Mouse (Mus musculus) Muller cell, postnatal 12 days (primary cell): ENCODE results near the gene Ndc80.
"Not testable (repeated sequence)": the region's sequence is repeated elsewhere in the genome, so short reads cannot be mapped to it uniquely, and the experiment has no call there.

Experiments
- DNase-seq: peaks from one replicate; pipeline ENCODE4 v3.0.0-alpha.2; 2015; ENCODE audit errors: inconsistent ontology term

Gene Ndc80

DNA sequence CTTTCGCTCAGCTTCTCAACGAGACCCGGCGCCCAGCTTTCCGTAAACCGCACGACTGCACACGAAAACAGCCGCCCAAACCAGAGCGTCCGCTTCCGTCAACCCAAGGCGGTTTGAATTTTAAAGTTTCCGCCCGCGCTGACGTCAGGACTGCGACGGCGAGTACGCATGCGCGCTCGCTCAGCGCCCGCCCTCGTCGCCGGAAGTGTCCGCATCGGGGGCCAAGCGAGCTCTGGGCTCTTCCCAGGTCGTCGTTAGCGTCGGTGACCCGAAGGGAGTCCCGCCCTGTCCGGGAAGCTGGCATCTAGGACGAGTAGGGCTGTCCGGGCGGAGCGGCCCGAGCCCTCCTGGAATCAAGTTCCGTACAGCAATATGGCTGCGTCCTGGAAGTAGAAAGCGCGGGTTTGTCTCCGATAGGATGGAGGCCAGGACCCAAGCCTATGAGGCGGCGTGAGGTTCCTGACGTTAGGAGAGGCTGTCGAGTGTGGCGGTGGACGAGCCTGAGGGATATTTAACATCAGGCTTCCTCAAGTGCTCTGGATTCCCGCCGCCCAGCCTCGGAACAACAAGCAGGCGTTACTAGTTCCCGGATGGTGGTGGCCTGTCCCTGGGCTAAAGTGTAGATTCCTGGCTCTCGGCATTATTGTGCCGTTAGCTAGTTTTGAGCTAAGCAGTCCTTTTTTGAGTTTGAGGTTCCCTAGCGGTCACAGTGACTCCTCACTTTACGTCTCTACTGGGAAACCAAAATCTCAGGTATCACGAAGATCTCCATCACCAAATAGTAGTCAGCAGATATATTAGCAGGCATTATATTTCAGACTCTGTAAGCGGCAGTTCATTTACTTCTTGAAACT is at the start of gene Ndc80:
Gene Ndc80 (minus strand): TSS at position 147 of the 854 bp plus-strand sequence.
- peak; percentile 98 for DNase-seq

DNA sequence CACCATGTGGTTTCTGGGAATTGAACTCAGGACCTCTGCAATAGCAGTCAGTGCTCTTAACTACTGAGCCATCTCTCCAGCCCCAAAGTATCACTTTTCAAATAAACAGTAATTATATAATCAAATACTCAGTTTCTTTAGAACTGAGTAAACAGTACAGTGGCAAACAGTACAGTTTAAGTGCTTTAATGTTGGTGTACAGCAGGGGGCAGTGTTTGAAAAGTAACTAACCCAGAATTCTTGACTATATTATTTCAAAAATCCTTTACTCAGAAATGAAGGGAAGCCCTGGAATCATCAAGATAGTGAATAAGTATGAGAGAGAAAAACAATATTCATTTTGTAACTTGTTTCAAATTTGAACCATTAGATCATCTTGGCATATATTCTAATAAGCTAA is 35.0 kb upstream of the Ndc80 start:
- DNase-seq: peak; percentile 4

DNA sequence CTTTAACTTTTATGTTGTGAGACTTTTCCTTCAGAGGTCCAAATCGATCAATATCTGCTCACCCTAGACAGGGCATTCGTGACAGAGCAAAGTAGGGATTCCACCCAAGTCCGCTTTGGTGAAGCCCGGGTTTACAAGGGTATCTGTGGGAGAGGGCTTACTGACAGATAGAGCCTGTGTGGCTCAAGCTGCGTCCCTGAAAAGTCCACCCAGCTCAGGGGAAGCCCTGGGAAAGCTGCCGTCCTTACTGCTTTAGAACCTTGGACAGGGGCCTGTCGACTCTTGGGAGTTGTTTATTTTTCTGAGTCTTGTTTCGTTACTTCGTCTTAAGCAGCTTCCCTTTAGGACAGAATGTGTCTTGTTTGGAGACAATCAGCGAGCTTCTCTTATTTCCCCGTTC is 26.2 kb upstream of the Ndc80 start:
- DNase-seq: peak; percentile 1

DNA sequence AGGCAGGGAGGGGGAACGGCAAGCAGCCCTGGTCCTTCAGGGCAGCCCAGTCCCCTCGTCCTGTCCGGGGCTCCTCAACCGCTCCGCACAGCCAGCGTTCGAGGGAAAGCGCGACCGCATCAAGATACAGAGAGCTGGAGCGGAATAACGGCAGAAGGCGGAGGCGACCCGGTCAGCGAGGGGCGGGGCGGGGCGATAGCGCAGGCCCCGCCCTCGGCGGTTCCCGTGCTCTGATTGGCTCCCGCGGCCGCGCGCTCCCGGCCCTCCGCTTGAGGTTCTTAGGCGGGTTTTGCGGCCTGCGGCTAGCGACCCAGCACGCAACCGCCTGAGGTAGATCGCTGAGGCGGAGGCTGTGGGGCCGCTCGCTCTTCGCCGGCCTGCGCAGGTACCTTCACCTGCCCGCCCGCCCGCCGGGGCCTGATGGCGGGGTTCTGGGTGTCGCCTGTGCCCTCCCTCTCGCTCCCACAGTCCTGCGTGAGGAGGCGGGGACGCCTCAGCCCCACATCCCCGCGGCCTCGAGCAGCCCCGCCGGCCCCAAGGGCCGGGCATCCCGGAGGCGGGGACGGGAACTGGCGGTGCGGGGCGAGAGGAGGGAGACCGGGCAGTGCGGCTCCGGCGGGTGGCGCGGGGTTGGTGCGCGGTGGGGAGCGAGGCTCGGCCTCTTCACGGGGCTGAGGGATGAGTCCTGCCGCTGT is 25.2 kb upstream of the Ndc80 start, which contains the start of gene Spdya:
Gene Spdya (plus strand): TSS at position 305 of the 695 bp plus-strand sequence.
- peak; percentile 93 for DNase-seq

DNA sequence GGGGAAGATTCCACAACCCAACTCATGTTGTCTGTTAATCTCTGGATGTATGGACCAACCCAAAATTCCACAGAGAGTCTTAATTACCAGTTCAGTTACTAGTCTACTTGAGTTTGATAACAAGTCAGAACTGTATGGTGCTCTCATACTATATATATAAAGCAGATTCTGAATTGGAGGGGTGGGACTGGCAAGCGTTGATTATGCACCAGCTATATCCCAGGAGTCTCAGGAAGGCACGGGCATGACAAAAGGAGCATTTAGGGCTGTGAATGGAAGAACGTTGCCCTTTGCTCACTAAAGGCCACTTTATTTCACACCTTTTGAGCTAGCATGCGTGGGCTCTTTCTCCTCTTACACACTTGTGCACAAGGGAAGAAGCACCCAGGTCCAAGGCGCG is 24.7 kb upstream of the Ndc80 start:
- DNase-seq: no peak

DNA sequence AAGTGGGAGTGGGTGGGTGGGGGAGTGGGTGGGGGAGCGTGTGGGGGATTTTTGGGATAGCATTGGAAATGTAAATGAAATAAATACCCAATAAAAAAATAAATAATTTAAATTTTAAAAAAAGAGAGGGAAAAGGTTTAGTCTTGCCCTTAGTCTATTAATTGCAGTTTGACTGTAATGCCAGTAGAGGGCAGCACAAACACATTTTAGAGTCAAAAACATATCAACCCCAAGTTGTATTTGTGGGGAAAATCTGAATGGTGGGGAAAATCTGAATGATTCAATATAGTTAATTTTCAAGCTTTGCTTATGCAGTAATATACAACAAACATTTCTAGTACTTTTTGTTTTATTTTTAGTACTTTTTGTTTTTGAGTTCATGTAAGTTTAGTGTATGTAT is 21.9 kb upstream of the Ndc80 start:
- no peak for DNase-seq

DNA sequence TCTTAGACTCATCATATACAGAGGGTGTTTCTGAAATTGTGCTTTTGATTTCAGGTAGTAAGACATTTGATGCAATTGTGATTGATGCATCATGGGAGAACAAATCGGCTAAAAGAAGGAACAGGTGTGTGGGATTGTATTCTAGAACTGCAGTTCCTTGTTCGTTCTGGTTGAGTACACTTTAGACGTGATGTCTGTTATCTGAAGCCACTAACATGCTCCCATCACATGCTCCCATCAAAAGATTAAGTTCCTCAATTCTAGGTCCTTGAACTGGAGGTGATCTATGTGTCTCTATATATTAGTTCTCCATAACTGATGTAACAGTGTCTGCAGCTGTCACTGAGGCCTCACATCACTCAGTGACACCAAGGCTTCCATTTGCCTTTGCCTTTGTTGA is 10.5 kb upstream of the Ndc80 start:
- DNase-seq: no peak

DNA sequence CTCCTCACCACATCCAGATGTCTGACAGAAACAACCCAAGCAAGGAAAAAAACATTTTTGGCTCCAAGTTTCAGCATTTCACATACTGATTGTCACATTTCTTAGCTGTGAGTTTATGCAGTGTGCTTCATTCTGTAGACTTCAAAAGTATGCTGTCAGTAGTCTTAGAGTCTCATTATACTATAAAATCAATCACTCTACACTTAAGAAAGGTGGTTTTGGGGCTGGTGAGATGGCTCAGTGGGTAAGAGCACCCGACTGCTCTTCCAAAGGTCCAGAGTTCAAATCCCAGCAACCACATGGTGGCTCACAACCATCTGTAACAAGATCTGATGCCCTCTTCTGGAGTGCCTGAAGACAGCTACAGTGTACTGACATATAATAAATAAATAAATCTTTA is 8.9 kb upstream of the Ndc80 start:
- not testable (repeated sequence) for DNase-seq

DNA sequence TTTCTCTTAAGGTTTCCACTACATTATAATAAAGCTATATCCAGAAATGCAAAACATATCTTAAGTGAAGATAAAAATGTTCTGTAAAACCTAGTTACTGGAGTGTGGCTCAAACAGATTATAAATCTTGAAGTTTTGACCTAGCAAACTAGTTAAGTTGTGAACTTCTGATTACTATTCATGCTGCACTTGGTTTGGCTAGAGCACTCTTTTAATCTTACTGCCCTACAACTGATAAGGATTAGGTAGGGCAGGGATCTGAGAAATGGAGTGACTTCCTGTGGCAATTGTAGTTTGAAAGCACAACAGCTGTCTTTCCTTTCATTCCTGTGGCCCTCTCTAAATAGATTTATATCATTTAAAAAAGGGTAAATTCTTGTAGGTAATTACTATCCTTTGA is 1.4 kb upstream of the Ndc80 start:
- DNase-seq: no peak

DNA sequence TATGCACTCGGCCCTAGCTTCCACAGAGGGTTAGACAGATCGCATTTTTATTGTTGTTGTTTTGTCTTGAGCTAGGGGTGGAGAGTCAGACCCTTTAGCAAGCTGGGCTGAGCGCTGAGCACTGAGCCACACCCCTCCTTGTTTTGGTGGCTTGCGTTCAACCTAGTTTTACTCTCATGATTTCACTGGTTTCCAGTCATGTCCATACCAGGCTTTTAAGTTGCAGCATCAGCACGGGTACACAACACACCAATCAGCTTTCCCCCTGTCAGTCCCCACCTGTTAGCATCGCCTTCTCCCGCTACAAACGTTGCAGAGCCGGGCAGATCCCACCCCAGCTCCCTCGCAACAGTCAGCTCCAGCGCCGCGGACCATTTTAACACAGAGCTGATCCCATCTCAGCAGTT is 352 bp downstream of the Ndc80 start:
- no peak for DNase-seq

DNA sequence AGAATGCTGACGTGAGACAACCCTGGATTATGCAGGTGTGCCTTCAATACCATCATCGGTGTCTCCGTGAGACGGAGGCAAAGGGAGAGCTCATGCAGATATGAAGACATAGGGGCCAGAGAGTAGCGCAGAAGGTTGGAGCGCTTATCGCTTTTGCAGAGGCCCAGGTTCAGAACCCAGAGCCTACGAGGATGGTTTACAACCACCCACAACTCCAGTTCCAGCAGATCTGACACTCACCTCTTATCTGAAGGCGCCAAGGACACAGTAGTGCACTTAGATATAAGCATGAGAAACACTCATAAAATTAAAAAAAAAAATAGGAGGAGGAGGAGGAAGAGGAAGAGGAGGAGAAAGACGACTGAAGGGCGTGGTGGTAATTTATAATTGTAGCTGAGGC is 16.4 kb downstream of the Ndc80 start:
- DNase-seq: no peak

DNA sequence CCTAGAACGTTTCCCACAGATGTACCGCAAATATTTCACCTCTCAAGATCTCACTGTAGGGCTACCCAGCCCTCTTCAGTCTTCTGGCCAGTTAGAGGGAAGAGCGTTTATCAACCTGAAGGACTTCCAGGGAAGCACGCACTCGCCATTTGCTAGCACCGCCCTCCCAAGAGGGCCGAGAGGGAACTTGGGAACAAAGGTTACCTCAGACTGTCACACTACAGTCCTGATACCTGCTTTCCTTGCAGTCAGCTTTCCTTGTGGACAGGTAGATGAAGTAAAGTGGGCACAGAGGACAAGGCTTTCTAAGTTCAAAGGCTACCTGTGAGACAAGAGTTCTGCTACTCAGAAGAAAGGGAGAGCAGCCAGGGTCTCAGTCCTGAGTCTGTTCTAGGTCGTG is 19.8 kb downstream of the Ndc80 start:
- DNase-seq: no peak

DNA sequence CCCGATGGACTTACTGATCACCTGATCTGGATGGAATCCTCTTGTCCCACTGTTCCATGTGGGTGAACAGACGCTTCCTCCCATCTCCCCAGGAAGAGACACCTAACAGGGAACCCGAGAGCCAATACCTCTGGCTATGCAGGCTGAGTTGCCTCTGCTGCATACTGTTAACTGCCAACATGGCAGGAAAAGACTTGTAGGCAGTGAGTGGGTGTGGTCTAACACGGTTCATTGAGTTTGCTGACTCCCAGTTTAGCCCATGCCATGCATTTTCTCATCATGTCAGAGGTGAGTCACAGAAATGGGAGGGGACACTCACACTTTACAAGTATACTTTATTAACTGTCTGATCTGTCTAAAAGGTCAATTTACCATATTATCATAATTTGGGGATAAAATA is 30.9 kb downstream of the Ndc80 start:
- DNase-seq: no peak

DNA sequence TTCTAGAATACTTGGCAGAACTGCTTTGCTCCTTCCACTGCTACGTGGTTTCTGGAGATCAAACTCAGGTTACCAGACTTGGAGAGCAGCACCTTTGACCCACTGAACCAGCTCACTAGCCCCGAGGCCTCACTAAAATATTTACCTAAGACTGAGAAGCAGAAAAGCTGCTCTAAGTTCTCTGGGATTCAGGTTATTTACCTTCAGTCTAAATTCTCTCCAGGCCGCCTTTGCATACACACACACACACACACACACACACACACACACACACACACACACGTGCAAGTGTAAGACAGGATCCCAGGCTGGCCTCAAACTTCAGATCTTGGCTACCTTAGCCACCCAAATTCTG is 35.3 kb downstream of the Ndc80 start:
- no peak for DNase-seq

DNA sequence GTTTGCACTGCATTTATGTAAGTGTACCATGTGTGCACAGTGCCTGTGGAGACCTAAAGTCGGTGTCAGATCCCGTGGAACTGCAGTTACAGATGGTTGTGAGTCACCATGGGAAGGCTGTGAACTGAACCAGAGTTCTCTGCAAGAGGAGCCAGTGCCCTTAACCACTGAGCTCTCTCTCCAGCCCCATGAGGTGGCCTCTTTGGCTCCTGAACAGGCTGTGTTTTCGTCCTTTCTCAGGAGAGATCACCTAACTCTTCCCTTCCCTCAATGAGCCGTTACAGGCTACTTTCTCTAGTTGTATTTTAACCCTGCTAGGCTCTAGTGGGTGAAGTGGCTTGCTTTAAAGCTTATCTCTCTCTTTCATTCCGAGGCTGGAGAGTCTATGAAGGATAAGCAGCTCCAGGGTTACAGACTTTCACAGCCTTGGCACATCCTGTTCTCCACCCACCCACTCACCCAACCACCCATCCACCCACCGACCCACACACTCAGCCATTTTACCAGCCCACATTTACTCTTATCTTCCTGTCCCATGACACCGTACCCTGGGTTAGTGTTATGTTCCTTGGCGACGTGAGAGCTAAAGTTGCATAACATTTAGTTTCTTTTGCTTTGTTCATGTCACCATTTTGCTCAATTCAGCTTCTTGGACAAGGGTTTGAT is 35.9 kb downstream of the Ndc80 start:
- no peak for DNase-seq

DNA sequence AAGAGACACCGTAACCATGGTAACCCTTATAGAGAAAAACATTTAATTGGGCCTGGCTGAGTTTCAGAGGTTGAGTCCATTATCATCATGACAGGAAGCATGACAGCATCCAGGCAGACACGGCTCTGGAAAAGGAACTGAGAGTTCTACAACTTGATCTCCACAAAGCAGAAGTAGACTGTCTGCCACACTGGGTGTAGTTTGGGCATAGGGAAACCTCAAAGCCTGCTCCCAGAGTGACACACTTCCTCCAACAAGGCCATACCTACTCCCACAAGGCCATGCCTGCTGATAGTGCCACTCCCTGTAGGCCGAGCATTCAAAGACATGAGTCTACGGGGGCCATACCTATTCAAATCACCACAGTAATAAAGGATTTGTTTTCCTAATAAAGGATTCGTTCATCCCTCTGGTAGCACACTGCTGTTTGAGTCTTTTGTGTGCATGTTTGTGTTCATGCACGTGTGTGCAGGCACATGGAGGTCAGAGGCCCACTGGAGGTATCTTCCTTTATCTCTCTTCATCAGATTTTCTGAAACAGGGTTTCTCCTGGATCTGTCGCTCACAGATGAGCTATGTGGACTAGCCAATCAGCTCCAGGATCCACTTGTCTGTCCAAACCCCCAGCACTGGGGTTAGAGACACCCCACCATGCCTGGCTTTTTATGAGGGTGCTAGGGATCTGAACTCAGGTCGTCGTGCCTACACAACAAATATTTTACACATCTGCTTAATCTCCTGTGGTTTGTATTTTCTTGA is 36.8 kb downstream of the Ndc80 start:
- DNase-seq: no peak

DNA sequence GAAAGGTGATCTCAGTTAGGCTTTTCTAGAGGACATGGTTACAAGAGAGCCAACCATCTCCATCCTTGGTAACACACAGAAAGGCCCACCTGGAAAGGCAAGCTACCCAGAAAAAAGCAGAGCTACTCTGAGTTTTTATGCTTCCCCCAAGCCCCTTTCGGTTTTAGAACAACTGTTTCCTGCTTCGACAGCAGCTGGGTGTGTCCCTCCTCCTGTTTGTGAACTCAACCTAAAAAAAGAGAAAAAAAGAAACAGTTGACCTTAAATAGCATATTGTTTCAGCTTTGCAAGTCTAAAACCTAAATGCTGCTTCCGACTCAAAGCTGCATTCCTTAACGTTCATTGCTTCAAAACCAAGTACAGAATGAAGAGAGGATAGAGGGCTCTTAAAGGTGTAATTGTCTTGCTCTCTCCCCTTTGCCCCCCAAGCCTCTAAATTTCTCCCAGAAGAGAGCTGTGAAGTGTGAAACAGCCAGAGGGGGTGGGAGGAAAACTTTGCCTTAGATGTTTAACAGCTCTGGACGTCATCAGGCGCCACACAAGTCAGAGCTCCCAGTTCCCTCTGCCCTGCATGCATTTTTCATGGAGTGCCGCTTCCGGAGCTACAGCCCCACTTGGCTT is 40.3 kb downstream of the Ndc80 start:
- no peak for DNase-seq

DNA sequence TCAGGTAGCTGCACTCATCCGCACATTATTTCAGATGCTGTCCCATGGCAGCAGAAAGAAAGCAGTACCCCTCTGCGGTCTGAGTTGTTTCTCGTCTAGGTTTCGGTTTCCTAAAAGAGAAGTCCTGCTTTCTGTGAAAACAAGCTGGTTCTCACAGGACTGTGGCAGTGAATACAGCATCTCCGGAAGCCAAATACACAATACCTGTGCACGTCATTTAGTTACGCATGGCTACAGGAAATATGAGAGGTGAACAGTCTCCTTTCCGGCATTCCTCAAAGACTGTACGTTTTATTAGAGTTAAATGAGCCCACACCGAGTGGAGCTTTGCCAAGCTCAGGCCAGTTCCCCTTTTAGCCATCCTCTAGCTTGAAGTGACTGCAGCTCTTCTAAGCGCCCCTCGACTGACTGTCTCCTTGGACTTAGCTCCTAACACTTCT is 40.8 kb downstream of the Ndc80 start:
- no peak for DNase-seq

DNA sequence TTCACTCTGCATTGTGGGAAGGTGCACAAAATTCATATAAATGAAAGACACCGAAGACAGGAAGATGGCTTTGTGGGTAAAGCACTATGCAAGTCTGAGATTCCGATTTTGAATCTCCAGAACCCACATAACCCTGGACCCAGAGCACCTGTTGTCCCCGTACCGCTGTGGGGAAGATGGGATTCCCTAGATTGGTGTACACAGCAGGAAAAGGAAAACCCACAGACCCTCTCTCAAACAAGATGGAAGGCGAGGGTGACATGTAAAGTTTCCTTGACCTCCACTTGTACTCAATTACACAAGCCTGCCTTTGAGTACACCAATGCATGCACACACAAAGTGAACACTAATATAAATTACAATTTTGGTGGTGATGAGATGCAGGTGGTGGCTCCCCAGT is 41.9 kb downstream of the Ndc80 start:
- no peak for DNase-seq

DNA sequence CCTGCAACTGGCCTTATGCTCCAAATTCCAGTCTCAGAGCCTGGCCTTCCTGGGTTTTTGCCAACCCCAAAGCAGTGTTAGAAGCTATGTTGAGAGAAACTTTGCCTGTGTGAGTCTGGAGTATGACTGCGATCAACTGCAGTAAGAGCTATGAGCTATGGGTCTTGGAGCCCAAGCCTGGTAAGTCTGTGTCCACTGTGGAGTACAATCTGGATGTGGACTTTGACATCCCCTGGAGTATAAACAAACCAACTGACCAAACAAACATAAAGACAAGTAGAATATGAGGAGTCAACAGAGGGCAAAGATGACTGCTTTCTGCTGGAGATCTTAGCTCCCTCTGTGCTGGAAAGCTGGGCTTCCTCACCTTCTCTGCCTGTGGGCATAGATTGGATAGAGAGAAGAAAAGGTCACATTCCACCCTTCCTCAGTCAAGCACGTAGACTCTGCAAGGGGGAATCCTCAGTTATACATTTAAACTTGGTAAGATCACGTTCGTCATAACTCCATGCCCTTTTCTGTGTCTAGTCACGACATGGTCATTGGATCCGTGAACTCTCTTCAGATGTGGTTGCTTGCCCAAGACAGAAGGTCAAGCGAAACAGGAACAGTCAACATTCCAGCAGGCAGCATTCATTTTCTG is 43.1 kb downstream of the Ndc80 start:
- DNase-seq: no peak

DNA sequence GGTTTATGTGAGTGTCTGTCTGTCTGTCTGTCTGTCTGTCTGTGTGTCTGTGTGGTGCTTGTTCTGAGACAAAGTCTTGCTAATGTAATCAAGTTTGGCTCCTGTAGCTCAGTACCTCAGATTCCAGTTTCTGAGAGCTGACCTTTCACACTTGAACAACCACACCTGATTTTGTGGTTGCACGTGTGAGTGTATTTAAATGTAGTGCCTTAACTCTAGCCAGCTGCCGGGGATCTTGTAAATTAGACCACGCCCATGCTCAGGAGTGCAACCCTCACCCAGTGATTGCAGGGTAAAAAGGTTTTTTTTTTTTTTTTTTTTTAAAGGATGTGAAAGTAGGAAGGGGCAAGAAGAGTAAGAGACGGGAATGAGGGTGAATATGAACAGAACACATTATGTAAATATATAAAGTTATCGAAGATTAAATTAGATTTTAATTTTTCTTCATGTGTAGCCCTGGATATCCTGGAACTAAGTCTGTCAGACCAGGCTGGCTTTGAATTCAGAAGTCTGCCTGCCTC is 47.2 kb downstream of the Ndc80 start:
- no peak for DNase-seq
